Mouse (Mus musculus) limb, embryonic 11.5 days (tissue): ENCODE results near the gene Nox3. TPM values are rescaled to one million over a fixed set of nuclear protein-coding genes. Genes with fewer than 3 reads are reported as not detected.
A peak's percentile ranks its signal among the peaks of the same experiment; 100 is the strongest.

ENCODE experiments used
- ATAC-seq: fragments of 200-750 bp; cut with Nextera tagmentation; 2 replicates; pipeline ENCODE4 v1.8.0; 2017; ENCODE audit warnings: low read depth; ENCODE audit not compliant: insufficient number of reproducible peaks, low FRiP score, low TSS enrichment
- DNase-seq: peaks from one replicate; pipeline ENCODE4 v3.0.0-alpha.2; 2015; ENCODE audit warnings: low spot score
- H3K27ac ChIP-seq: fragments of 300-500 bp; sonication (generic); replicated peaks from 2 replicates; pipeline ENCODE4 v1.5.1; 2014; ENCODE audit warnings: low read depth, mild to moderate bottlenecking, low read length
- H3K27me3 ChIP-seq: fragments of 300-500 bp; sonication (generic); 2 replicates; pipeline ENCODE4 v1.6.1; 2014; ENCODE audit warnings: mild to moderate bottlenecking, low read length, mixed read lengths; ENCODE audit not compliant: control insufficient read depth, insufficient read depth
- H3K36me3 ChIP-seq: fragments of 300-500 bp; sonication (generic); 2 replicates; pipeline ENCODE4 v1.6.1; 2014; ENCODE audit warnings: mild to moderate bottlenecking, low read length, moderate library complexity, mixed read lengths; ENCODE audit not compliant: control insufficient read depth, insufficient read depth
- H3K4me1 ChIP-seq: fragments of 300-500 bp; sonication (generic); 2 replicates; pipeline ENCODE4 v1.6.1; 2014; ENCODE audit warnings: low read length, mixed read lengths; ENCODE audit not compliant: control insufficient read depth, insufficient read depth
- H3K4me2 ChIP-seq: fragments of 300-500 bp; sonication (generic); 2 replicates; pipeline ENCODE4 v1.6.1; 2014; ENCODE audit warnings: low read depth, mild to moderate bottlenecking, moderate library complexity; ENCODE audit not compliant: severe bottlenecking
- H3K4me3 ChIP-seq: fragments of 300-500 bp; sonication (generic); 2 replicates; pipeline ENCODE4 v1.5.1; 2014; ENCODE audit warnings: low read depth, low read length
- H3K9ac ChIP-seq: fragments of 300-500 bp; sonication (generic); 2 replicates; pipeline ENCODE4 v1.6.1; 2014; ENCODE audit warnings: mild to moderate bottlenecking, low read length
- H3K9me3 ChIP-seq: fragments of 300-500 bp; sonication (generic); 2 replicates; pipeline ENCODE4 v1.6.1; 2016; ENCODE audit warnings: low read length; ENCODE audit not compliant: control insufficient read depth
- WGBS: fragments of 180-500 bp; shearing (Covaris S2); extraction: QIAGEN DNeasy Blood & Tissue Kit; methylation state at CpG from one replicate; pipeline ENCODE4 v1.1.7; 2014; 5-methylcytosine and 5-hydroxymethylcytosine counted together
- polyA plus RNA-seq: library from polyadenylated mRNA; unstranded; fragments of >200 nt; fragmentation: Nextera tagmentation; extraction: Ambion mirVana; gene quantifications from 2 replicates; pipeline ENCODE4 v1.2.1, GENCODE M21; 2014

The Nox3 gene
- polyA plus RNA-seq, 1 experiment from 2014 or later: not detected

DNA sequence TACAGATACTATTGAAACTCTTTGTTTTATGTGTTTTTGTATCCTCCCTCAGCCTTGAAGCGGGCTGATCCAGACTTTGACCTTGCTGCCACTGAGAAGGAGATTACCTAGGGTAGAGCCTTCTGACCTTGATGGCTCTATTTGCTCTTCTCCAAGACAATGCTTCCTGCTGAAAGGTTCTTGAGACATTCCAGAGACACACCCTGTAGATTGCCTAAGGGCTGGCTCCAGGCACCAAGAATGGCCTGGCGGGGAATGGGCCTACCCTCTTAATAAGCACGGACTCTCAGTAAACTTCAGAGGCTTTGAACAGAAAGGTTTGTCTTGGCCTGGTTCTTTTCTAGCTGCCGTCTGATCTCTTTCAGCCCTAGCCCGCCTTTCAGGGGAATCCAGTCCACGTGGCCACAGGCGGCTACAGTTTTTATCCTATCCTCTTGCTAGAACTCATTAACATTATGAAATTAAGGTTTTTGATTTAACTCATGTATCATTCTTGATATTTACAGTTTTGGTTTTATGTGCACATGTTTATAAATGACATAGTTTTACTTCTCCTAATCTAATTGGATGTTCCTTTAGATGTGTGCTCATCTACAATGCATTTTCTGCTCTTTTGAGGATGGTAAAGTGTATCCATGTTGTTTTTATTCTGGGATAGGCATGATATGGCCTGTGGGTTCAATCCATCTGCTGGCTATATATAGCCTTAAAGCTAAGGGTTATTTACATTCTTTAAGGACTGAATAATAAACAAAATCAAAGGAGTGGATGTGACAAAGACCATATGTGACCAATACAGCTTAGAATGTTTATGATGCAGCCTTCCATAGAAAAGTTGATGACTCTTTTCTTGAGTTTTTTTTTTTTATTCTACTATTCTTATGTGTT lies 79.5 kb downstream of the Nox3 start:
- Histone ChIP-seq H3K27ac (no peak overlapping the region), H3K36me3 (no peaks in the 10 kb centered on the region), H3K4me3 (no peak overlapping the region), H3K4me2 (no peak overlapping the region), H3K4me1 (no peaks in the 10 kb centered on the region), H3K27me3 (no peaks in the 10 kb centered on the region), H3K9me3 (no peaks in the 10 kb centered on the region), H3K9ac (no peak overlapping the region)
- no peak for ATAC-seq
- DNase-seq: no peak
- WGBS: 54% methylated on average over 7 of the region's 7 CpGs

DNA sequence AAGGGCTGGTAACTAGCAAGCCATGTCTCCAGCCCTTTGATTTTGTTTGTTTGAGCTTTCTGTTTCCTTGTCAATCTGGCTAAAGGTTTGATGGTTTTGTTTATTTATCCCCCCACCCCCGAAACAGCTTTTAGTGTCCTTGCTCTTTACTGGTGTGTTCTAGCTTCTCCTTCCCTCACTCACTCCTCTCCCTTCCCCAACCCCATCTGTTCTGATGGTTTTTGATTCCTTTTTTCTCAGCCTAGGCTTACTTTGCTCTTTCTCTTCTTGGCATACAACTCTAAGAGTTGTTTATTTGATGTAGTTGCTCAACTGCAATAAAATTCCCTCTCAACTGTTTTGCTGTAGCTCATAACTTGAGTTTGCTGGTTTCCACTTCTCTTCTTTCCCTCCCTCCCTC lies 80.5 kb downstream of the Nox3 start:
- Histone ChIP-seq H3K4me3 (no peak overlapping the region), H3K4me2 (no peak overlapping the region), H3K9me3 (no peaks in the 10 kb centered on the region), H3K4me1 (no peaks in the 10 kb centered on the region), H3K27me3 (no peaks in the 10 kb centered on the region), H3K27ac (no peak overlapping the region), H3K9ac (no peak overlapping the region), H3K36me3 (no peaks in the 10 kb centered on the region)
- 53% methylated on average over 1 of the region's 1 CpGs for WGBS
- no peak for DNase-seq
- no peak for ATAC-seq

- H3K9me3 ChIP-seq: no peaks in the 10 kb centered on the region
- no peaks in the 10 kb centered on the region for H3K27me3 ChIP-seq
- no peak overlapping the region for H3K4me2 ChIP-seq
- H3K4me1 ChIP-seq: no peaks in the 10 kb centered on the region
- H3K27ac ChIP-seq: no peak overlapping the region
- ATAC-seq: no peak
- 84% methylated on average over 5 of the region's 5 CpGs for WGBS
- no peak overlapping the region for H3K9ac ChIP-seq
- H3K4me3 ChIP-seq: no peak overlapping the region
- no peak for DNase-seq
- no peaks in the 10 kb centered on the region for H3K36me3 ChIP-seq
Measured at GRCm38 (mm10) chr17:3611781-3612075, 84.3 kb downstream of the Nox3 start.

DNA sequence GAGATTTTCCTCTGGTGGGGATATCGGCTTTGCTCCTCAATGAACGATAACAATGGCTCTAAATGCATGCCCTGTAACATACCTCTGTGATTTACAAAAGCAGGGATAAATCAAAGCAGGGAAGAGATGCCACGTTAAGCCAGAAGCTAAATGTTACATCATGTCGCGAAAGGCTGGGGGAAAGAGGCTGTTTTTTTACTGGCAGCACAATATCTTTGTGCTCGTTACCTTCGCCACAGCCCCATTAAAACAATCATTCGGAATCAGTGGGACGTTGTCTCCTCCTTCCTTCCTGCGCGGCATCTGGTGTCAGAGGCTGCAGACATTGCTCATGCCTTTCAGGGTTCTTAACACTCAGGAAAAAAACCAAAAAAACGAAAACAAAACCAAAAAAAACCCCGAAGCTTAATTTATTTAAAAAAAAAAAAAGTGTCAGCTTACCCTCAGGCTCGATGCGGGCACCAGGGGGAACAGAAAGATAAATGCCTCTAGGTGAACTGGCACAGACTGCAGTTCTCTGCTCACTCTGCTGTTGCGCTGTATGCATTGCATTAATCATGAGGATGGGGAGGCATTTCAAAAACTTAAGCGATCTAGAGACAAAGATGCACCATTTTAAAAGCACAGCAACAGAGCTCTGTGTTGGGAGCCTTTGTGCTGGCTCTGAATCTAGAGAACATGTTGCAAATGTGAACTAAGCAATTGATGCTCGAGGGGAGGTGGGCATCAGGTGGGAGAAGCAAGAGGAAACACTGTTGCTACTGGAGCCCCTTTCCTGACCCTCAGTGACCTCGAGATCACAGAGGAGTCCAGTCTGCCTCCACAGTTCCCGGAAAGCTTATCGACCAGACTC lies 84.9 kb downstream of the Nox3 start:
- ATAC-seq (no peak), DNase-seq (no peak)
- H3K4me3 ChIP-seq: no peak overlapping the region
- WGBS: 26% methylated on average over 21 of the region's 21 CpGs
- H3K4me1 ChIP-seq: no peaks in the 10 kb centered on the region
- H3K27ac ChIP-seq: no peak overlapping the region
- peak overlapping the region; percentile 27 for H3K4me2 ChIP-seq
- no peak overlapping the region for H3K9ac ChIP-seq
- no peaks in the 10 kb centered on the region for H3K27me3 ChIP-seq
- H3K9me3 ChIP-seq: no peaks in the 10 kb centered on the region
- H3K36me3 ChIP-seq: no peaks in the 10 kb centered on the region

- no peak overlapping the region for H3K27ac ChIP-seq
- H3K9ac ChIP-seq: no peak overlapping the region
- no peak overlapping the region for H3K4me3 ChIP-seq
- no peak for ATAC-seq
- H3K27me3 ChIP-seq: no peaks in the 10 kb centered on the region
- no peak overlapping the region for H3K4me2 ChIP-seq
- no peaks in the 10 kb centered on the region for H3K4me1 ChIP-seq
- H3K9me3 ChIP-seq: no peaks in the 10 kb centered on the region
- 69% methylated on average over 7 of the region's 7 CpGs for WGBS
- no peak for DNase-seq
- no peaks in the 10 kb centered on the region for H3K36me3 ChIP-seq
Measured at GRCm38 (mm10) chr17:3610307-3610754, 85.7 kb downstream of the Nox3 start.

DNA sequence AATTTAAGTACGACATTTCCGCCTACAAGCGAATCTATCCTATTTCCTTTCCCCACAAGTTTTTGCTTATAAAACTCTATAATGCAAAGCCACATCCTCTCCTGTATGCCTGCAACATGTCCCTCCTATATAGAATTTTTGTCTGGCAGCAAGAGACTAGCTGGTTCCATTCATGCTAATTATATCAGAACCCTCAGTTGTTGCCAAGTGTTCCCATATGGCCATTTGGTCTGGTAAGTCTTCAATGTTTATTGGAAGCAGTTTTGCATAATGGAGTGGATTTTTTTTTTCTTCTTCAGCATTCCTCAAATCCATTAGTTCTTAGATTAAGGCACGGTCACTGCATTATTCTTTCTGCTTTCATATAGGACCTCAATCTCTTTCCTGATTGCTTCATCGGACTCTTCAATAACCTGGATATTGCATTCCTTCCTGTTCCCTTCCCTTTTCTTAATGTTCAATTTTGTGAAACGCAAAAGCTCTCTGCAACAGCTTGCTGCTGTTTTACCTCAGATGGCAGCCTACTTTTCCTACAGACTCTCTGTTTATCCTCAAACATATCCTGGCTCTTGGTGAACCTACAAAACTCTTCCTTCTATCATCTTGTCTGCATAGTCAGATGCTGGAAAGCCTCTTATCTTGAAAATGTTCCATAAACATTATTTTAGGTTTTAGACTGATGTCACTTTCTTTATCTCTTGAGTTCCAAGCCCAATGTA lies 92.9 kb downstream of the Nox3 start:
- no peaks in the 10 kb centered on the region for H3K4me1 ChIP-seq
- ATAC-seq (no peak), DNase-seq (no peak)
- H3K36me3 ChIP-seq: no peaks in the 10 kb centered on the region
- no peak overlapping the region for H3K4me3 ChIP-seq
- no peak overlapping the region for H3K4me2 ChIP-seq
- WGBS: 90% methylated on average over 6 of the region's 6 CpGs
- H3K27me3 ChIP-seq: no peaks in the 10 kb centered on the region
- no peak overlapping the region for H3K27ac ChIP-seq
- H3K9ac ChIP-seq: no peak overlapping the region
- H3K9me3 ChIP-seq: no peaks in the 10 kb centered on the region

GRCm38 (mm10) chr17:3598393-3598792 lies 97.7 kb downstream of the Nox3 start:
- no peak overlapping the region for H3K4me2 ChIP-seq
- no peaks in the 10 kb centered on the region for H3K36me3 ChIP-seq
- H3K9me3 ChIP-seq: no peaks in the 10 kb centered on the region
- no peaks in the 10 kb centered on the region for H3K4me1 ChIP-seq
- no peak overlapping the region for H3K27ac ChIP-seq
- H3K4me3 ChIP-seq: no peak overlapping the region
- H3K9ac ChIP-seq: no peak overlapping the region
- ATAC-seq (no peak), DNase-seq (no peak)
- 77% methylated on average over 1 of the region's 1 CpGs for WGBS
- no peaks in the 10 kb centered on the region for H3K27me3 ChIP-seq

DNA sequence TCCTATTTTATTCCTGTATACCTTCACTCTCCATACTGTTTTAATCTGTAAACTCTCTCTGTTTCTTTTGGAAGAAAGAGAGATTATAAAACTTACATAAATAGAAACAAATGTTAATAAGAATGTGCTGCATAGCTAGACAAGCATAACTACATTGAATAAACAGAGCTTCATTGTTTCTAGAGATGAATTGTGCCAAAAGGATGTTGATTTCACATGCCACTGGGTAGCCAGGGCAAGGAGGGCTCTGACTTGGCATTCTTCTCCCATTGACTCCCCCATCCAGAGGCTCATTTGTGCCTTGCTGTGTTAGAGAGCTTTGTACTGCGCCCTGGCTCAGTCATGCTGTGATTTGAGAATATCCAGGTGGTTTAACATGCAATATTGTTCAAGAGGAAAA lies 98.2 kb downstream of the Nox3 start:
- Histone ChIP-seq H3K27ac (no peak overlapping the region), H3K4me2 (no peak overlapping the region), H3K27me3 (no peaks in the 10 kb centered on the region), H3K9ac (no peak overlapping the region), H3K4me3 (no peak overlapping the region), H3K36me3 (no peaks in the 10 kb centered on the region), H3K4me1 (no peaks in the 10 kb centered on the region), H3K9me3 (no peaks in the 10 kb centered on the region)
- DNase-seq (no peak), ATAC-seq (no peak)
- 83% methylated on average over 1 of the region's 1 CpGs for WGBS
